Mouse (Mus musculus) C2C12 (cell line): Measurements from ENCODE around the gene Luc7l2.

Source experiments
- CEBPB ChIP-seq: IDR thresholded peaks from one replicate; pipeline ENCODE4 v1.6.1; 2011; ENCODE audit warnings: low read depth, mild to moderate bottlenecking, control low read depth, moderate library complexity
- CTCF ChIP-seq: IDR thresholded peaks from one replicate; pipeline ENCODE4 v1.5.1; 2011; ENCODE audit not compliant: control insufficient read depth, insufficient read depth, insufficient read length
- FOSL1 ChIP-seq: IDR thresholded peaks from one replicate; pipeline ENCODE4 v1.8.0; 2011; ENCODE audit warnings: mild to moderate bottlenecking, low read length; ENCODE audit not compliant: poor library complexity, insufficient read depth, severe bottlenecking
- MAX ChIP-seq: IDR thresholded peaks from one replicate; pipeline ENCODE4 v1.6.1; 2011; ENCODE audit warnings: mild to moderate bottlenecking, control low read depth
- MYOD1 ChIP-seq: IDR thresholded peaks from one replicate; pipeline ENCODE4 v1.6.1; 2011; ENCODE audit warnings: low read depth; ENCODE audit not compliant: control insufficient read depth, insufficient read length
- MYOG ChIP-seq: IDR thresholded peaks from one replicate; pipeline ENCODE4 v1.6.1; 2011; ENCODE audit not compliant: control insufficient read depth, insufficient read length; ENCODE audit errors: extremely low read depth
- USF1 ChIP-seq: IDR thresholded peaks from one replicate; pipeline ENCODE4 v1.6.1; 2011; ENCODE audit warnings: low read depth, mild to moderate bottlenecking, control low read depth, moderate library complexity

DNA sequence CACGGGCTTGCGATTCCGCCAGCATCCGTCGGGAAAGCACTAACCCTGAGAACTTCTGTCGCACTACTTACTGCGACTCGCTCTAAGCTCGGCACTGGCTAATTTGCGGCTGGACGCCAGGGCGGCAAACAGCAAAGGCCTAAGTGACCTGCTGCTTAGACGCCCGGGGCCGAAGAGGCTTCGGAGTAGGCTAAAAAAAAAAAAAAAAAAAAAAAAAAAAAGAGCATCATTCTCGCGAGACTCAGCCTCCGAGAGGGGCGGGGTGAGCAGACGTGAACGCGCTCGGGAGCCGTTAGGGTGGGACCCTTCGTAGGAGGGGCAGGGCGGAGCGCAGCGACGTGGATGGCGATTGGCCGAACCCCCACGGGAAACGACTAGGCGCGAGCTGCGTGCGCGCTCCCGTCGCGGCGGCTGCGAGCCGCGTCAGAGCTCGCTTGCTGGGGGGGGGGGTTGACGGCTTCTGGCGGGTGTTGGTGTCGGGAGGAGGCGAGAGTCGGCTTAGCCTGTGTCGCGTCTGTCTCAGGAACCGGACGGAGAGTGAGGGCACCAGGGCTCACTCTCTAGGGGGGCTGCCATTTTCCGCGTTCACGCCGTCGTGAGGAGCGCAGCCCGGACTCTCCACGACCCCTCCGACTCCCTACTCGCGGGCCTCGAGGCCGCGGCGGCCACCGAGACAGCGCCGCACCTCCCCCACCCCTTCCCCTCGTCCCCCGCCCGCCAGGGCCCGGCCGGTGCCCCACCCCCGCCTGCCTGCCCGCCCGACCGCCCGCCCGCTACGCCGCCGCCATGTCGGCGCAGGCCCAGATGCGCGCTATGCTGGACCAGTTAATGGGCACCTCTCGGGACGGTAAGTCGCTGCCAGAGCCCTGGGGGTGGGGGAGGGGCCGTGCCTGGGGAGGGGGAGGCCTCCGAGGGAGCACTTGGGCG is at the start of gene Luc7l2:
- TF ChIP-seq CTCF: no peak
- TF ChIP-seq USF1: no peak
- no peak for TF ChIP-seq CEBPB
- no peak for TF ChIP-seq MYOG
- TF ChIP-seq MAX: peak; percentile 28
- TF ChIP-seq FOSL1: no peak
- no peak for TF ChIP-seq MYOD1
